Mouse (Mus musculus) liver, adult 2 months (tissue): ENCODE measurements around the gene Bach2. TPM values are rescaled to one million over a fixed set of nuclear protein-coding genes. Genes with fewer than 3 reads are reported as not detected.

Experiments used
- DNase-seq: peaks from one replicate; pipeline ENCODE4 v3.0.0-alpha.2; 2011; ENCODE audit warnings: low read depth, low spot score; ENCODE audit errors: extremely low read depth
- H3K27ac ChIP-seq: fragments of 200-500 bp; replicated peaks from 2 replicates; pipeline ENCODE4 v1.5.1; 2012; ENCODE audit warnings: low read depth, mild to moderate bottlenecking, control low read depth, inconsistent platforms, low read length; ENCODE audit not compliant: insufficient read depth
- H3K27me3 ChIP-seq: fragments of 200-500 bp; 2 replicates; pipeline ENCODE4 v1.6.1; 2012; ENCODE audit warnings: mild to moderate bottlenecking, moderate library complexity, low read length, inconsistent platforms; ENCODE audit not compliant: control insufficient read depth, insufficient read depth
- H3K36me3 ChIP-seq: fragments of 200-500 bp; 2 replicates; pipeline ENCODE4 v1.6.1; 2012; ENCODE audit warnings: low read length, inconsistent platforms; ENCODE audit not compliant: control insufficient read depth, insufficient read depth
- H3K4me1 ChIP-seq: fragments of 200-500 bp; 2 replicates; pipeline ENCODE4 v1.6.1; 2011; ENCODE audit warnings: low read length; ENCODE audit not compliant: control insufficient read depth, insufficient read depth
- H3K4me3 ChIP-seq: fragments of 200-500 bp; 2 replicates; pipeline ENCODE4 v1.5.1; 2011; ENCODE audit warnings: low read depth, mild to moderate bottlenecking, control low read depth, low read length, moderate library complexity; ENCODE audit not compliant: insufficient read depth
- H3K79me2 ChIP-seq: fragments of 200-500 bp; 2 replicates; pipeline ENCODE4 v1.6.1; 2012; ENCODE audit warnings: inconsistent platforms, mild to moderate bottlenecking, low read length, moderate library complexity; ENCODE audit not compliant: control insufficient read depth, insufficient read depth
- H3K9ac ChIP-seq: fragments of 200-500 bp; 2 replicates; pipeline ENCODE4 v1.6.1; 2012; ENCODE audit warnings: low read depth, mild to moderate bottlenecking, control low read depth, inconsistent platforms, low read length
- CTCF ChIP-seq: fragments of 200-500 bp; IDR thresholded peaks from 2 replicates; pipeline ENCODE4 v1.5.1; 2011; ENCODE audit warnings: low read depth, low read length, control low read depth
- POLR2A ChIP-seq: fragments of 200-500 bp; IDR thresholded peaks from 2 replicates; pipeline ENCODE4 v1.6.1; 2011; ENCODE audit warnings: low read length, control low read depth; ENCODE audit not compliant: insufficient read depth; ENCODE audit errors: extremely low read depth
- WGBS: fragments of 180-500 bp; shearing (Covaris S2); methylation state at CpG from one replicate; pipeline ENCODE4 v1.1.7; 2018; 5-methylcytosine and 5-hydroxymethylcytosine counted together
- polyA plus RNA-seq: library from polyadenylated mRNA; depleted of rRNA; stranded (reverse); fragments of >200 nt; gene quantifications from 2 replicates; pipeline ENCODE4 v1.2.3, GENCODE M21; 2012
- total RNA-seq: library from RNA; depleted of rRNA; stranded (reverse); fragments of >200 nt; gene quantifications from 2 replicates; pipeline ENCODE4 v1.2.3, GENCODE M21; 2014

The Bach2 gene
- total and polyA plus RNA-seq, 2 experiments = 2.1 to 6.0 TPM

DNA sequence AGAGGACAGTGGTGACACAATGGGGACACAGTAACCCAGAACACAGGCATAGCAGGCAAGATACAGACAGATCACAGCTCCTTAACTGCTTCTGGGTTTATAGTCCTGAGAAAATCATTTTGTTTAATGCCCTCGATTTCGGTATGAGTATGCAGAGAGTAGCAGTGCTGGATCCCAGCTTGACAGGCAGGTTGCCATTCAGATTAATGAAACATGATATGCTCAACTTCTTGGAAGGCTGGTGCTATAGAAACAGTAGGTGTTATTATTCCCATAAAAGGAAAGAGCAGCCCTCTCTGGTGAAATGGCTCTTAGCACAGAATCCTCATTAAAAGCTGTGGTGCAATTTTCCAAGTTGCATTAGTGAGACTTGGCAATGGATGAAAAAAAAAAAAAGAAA, 270.0 kb downstream of the Bach2 start:
- no peaks in the 10 kb centered on the region; the same call in 1 of the 2 replicates for H3K79me2 ChIP-seq
- DNase-seq = no peak
- H3K27ac ChIP-seq = no peak overlapping the region
- H3K4me1 ChIP-seq = peaks cover 9% of the 10 kb centered on the region; the same call in 1 of the 2 replicates
- no peaks in the 10 kb centered on the region for H3K36me3 ChIP-seq
- H3K9ac ChIP-seq = no peak overlapping the region
- no peaks in the 10 kb centered on the region for H3K27me3 ChIP-seq
- TF ChIP-seq CTCF (no peak), POLR2A (no peak)
- 84% methylated on average over 2 of the region's 2 CpGs for WGBS
- no peak overlapping the region for H3K4me3 ChIP-seq

DNA sequence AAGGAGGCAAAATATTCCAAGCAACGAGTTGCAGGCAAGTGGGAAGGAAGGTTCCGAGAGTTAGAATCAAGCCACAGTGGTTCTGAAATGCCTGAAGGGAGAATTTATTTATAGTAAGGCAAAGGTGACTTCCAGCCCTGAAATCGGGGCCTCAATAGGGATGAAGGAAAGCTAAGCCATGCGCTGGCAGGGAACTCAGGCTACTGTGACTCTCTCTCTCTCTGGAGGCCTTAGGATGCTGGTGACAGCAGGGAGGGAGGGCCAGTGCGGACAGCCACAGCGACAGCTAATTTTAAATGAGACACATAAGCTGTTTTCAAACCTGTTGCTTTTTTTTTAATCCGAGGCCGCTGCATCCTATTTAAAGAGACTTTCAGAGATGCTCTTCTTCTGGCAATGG, 270.4 kb downstream of the Bach2 start:
- no peak overlapping the region for H3K4me3 ChIP-seq
- H3K27me3 ChIP-seq = no peaks in the 10 kb centered on the region
- TF ChIP-seq CTCF = no peak
- TF ChIP-seq POLR2A = no peak
- peaks cover 9% of the 10 kb centered on the region; the same call in 1 of the 2 replicates for H3K4me1 ChIP-seq
- no peak overlapping the region for H3K27ac ChIP-seq
- 82% methylated on average over 8 of the region's 8 CpGs for WGBS
- no peaks in the 10 kb centered on the region for H3K36me3 ChIP-seq
- H3K79me2 ChIP-seq = no peaks in the 10 kb centered on the region; the same call in 1 of the 2 replicates
- no peak overlapping the region for H3K9ac ChIP-seq
- no peak for DNase-seq

DNA sequence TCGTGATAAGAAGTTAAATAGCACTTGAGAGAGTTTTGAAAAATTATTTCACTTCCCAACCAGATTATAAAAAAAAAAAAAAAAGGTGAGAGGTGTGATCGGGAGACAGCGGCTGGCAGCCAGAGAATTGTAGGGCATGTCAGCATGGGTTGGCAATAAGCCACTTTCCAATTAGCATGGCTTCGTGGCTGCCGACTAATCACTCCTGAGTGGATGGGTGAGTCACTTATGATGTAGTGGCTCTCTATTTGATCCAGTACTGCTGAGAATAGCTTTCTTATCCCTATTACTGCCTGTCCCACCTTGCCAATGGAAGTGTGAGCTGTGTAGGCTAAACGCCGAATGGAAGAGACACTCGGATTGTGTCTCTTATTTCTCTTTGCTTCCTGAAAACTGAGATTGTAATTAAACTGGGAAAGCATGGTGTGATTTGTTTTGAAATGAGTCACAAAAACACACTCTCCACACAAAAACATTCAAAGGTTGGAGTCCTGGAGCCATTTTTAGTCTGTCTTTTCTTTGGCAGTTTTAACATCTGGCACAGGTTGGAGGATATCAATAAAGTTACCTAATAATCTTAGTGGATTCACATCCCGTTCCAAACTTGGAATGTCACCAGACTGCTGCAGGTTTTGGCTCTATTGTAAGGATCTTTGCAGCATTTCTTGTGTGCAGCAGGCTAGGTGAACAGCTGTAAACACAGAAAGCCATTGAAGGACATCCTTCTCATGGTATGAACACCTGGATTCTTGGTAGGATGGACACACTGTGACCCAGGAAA, 271.4 kb downstream of the Bach2 start:
- Histone ChIP-seq H3K79me2 (no peaks in the 10 kb centered on the region; the same call in 1 of the 2 replicates), H3K4me1 (peaks cover 9% of the 10 kb centered on the region; the same call in 1 of the 2 replicates), H3K9ac (no peak overlapping the region; the same call in 1 of the 2 replicates), H3K27ac (peak overlapping the region; percentile 83), H3K36me3 (no peaks in the 10 kb centered on the region), H3K4me3 (no peak overlapping the region), H3K27me3 (no peaks in the 10 kb centered on the region)
- TF ChIP-seq POLR2A (no peak), CTCF (no peak)
- 30% methylated on average over 9 of the region's 9 CpGs for WGBS
- DNase-seq = peak; percentile 96

DNA sequence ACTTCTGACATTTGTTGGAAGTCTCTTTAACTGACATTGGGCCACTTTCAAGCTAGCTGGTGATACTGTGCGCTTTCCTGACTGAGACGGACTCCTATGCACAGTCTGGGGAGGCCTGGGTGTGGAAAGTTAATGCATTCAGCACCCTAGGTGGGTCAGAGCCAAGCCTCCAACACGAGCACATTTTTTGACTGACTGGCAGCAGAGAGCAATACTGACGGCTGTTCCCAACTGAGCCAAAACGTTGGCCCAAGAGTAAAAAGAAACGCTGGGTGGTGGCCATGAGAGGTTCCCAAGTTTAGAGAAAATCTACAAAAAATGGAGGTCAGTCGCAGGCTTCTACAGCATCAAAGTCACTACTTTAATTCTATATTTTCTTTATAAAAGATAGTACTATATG, 272.3 kb downstream of the Bach2 start:
- Histone ChIP-seq H3K36me3 (no peaks in the 10 kb centered on the region), H3K9ac (no peak overlapping the region), H3K79me2 (no peaks in the 10 kb centered on the region; the same call in 1 of the 2 replicates), H3K27ac (no peak overlapping the region), H3K27me3 (no peaks in the 10 kb centered on the region), H3K4me1 (peaks cover 9% of the 10 kb centered on the region; the same call in 1 of the 2 replicates), H3K4me3 (no peak overlapping the region)
- no peak for TF ChIP-seq POLR2A
- WGBS = 81% methylated on average over 7 of the region's 7 CpGs
- DNase-seq = no peak

DNA sequence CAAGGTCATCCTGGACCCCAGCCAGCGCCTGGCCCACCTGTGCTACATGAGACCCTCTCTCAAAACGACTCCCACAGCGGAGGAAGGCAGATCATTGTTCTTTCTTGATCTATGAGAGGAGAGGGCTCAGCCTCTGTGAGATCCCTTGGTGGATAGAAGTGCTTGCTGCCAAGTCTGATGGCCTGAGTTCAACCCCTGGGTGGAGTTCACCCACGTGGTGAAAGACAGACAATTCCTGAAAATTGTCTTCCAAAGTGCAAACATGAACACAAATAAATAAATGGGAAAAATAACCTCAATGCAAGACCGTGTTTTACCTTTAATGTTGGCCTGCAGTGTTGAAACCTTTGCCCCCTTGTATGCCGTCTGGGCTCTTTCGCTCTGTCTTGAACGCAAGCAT, 277.5 kb downstream of the Bach2 start:
- Histone ChIP-seq H3K36me3 (no peaks in the 10 kb centered on the region), H3K79me2 (no peaks in the 10 kb centered on the region; the same call in 1 of the 2 replicates), H3K27me3 (no peaks in the 10 kb centered on the region), H3K4me3 (no peak overlapping the region), H3K4me1 (peaks cover 18% of the 10 kb centered on the region), H3K27ac (no peak overlapping the region), H3K9ac (no peak overlapping the region)
- 44% methylated on average over 8 of the region's 8 CpGs for WGBS
- TF ChIP-seq POLR2A (no peak), CTCF (no peak)
- peak; percentile 79 for DNase-seq

DNA sequence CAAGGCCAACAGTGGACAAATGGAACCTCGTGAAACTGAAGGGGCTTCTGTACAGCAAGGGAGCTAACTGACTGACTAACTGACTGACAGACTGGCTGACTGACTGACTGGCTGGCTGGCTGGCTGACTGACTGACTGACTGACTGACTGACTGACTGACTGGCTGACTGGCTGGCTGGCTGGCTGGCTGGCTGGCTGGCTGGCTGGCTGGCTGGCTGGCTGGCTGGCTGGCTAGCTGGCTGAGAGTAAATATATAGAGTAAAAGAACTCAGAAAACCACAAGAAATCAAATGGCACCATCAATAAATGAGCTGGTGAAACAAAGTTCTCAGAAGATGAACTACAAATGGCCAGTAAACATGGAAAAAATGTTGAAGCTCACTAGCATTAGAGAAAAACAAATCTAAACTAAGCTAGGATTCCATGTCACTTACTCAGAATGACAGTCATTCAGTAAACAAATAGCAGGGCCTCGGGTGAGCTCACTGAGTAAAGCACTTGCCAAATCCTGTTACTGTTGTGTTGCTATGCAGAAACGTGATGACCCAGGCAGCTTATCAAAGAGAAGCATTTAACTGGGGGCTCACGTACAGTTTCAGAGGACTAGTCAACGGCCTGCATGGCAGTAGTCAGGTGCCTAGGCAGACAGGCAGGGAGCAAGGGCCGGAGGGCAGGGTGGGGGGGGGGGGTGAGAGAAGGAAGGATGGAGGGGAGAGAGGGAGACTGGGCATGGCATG, 280.4 kb downstream of the Bach2 start:
- 30% methylated on average over 6 of the region's 6 CpGs for WGBS

More for the DNA sequence above, 280.4 kb downstream of the Bach2 start:
- peak; percentile 73 for DNase-seq
- no peaks in the 10 kb centered on the region for H3K27me3 ChIP-seq
- no peak overlapping the region for H3K4me3 ChIP-seq
- no peaks in the 10 kb centered on the region for H3K79me2 ChIP-seq
- peaks cover 25% of the 10 kb centered on the region for H3K4me1 ChIP-seq
- no peak overlapping the region for H3K27ac ChIP-seq
- H3K9ac ChIP-seq = no peak overlapping the region
- H3K36me3 ChIP-seq = no peaks in the 10 kb centered on the region
- TF ChIP-seq POLR2A (no peak), CTCF (no peak)
